In genomic region chr8:119196486-119197150, GRCm38 (mm10) we compare ENCODE assay signal across 9 mouse cellular contexts.
DNase-seq lines count a peak whose midpoint lies in the region; ATAC-seq and TF ChIP-seq lines count a peak whose summit lies in the region.
"Had no signal": no experiment of that assay in that cellular context is flagged by ENCODE, and none has a peak within 500 bp of the region (broad histone marks: within the 10 kb centered on the region; RNA-seq: fewer than 3 reads in every experiment).

No protein-coding gene starts in this region.

- H3K9me3 ChIP-seq in midbrain, embryonic 14.5 days (ENCODE audit: control insufficient read depth, low read length), result no peaks in the 10 kb centered on the region
- no peaks in the 10 kb centered on the region for H3K9me3 ChIP-seq in midbrain, embryonic 15.5 days
- no peaks in the 10 kb centered on the region; the same call in 1 of the 2 replicates for H3K9me3 ChIP-seq in heart, postnatal 0 days (replicated peaks; ENCODE audit: control insufficient read depth, low read length)
- no peaks in the 10 kb centered on the region for H3K9me3 ChIP-seq in kidney, embryonic 16.5 days (ENCODE audit: low read length)
- H3K9me3 ChIP-seq: liver, embryonic 15.5 days had no signal

- no peak overlapping the region for H3K4me3 ChIP-seq in midbrain, embryonic 14.5 days (replicated peaks; ENCODE audit: low read depth, low read length)
- H3K4me3 ChIP-seq in midbrain, embryonic 15.5 days, result no peak overlapping the region
- no peak overlapping the region for H3K4me3 ChIP-seq in heart, postnatal 0 days (ENCODE audit: low read depth, low read length)
- no peak overlapping the region for H3K4me3 ChIP-seq in kidney, embryonic 16.5 days (ENCODE audit: low read length)
- H3K4me3 ChIP-seq: liver, embryonic 15.5 days had no signal

- H3K4me2 ChIP-seq in midbrain, embryonic 14.5 days (ENCODE audit: low read length), result no peak overlapping the region
- H3K4me2 ChIP-seq in midbrain, embryonic 15.5 days, result no peak overlapping the region
- H3K4me2 ChIP-seq in heart, postnatal 0 days (ENCODE audit: low read depth, low read length), result no peak overlapping the region
- H3K4me2 ChIP-seq in kidney, embryonic 16.5 days (replicated peaks; ENCODE audit: low read depth, low read length), result no peak overlapping the region
- H3K4me2 ChIP-seq: liver, embryonic 15.5 days had no signal

- no peak overlapping the region for H3K9ac ChIP-seq in midbrain, embryonic 14.5 days (replicated peaks; ENCODE audit: low read length)
- no peak overlapping the region for H3K9ac ChIP-seq in midbrain, embryonic 15.5 days
- no peak overlapping the region for H3K9ac ChIP-seq in heart, postnatal 0 days (replicated peaks; ENCODE audit: low read depth, low read length)
- no peak overlapping the region for H3K9ac ChIP-seq in kidney, embryonic 16.5 days (replicated peaks; ENCODE audit: low read length)
- H3K9ac ChIP-seq: liver, embryonic 15.5 days had no signal

- H3K27ac ChIP-seq in midbrain, embryonic 14.5 days (replicated peaks; ENCODE audit: low read depth, low read length), result no peak overlapping the region
- H3K27ac ChIP-seq in midbrain, embryonic 15.5 days, result no peak overlapping the region
- no peak overlapping the region for H3K27ac ChIP-seq in heart, postnatal 0 days (ENCODE audit: low read depth)
- no peak overlapping the region for H3K27ac ChIP-seq in kidney, embryonic 16.5 days (ENCODE audit: low read length)
- H3K27ac ChIP-seq: liver, embryonic 15.5 days had no signal

- H3K4me1 ChIP-seq in midbrain, embryonic 14.5 days (ENCODE audit: control insufficient read depth, insufficient read depth, low read length), result no peaks in the 10 kb centered on the region
- H3K4me1 ChIP-seq in midbrain, embryonic 15.5 days, result peaks cover 3% of the 10 kb centered on the region; the same call in 1 of the 2 replicates
- H3K4me1 ChIP-seq in heart, postnatal 0 days (ENCODE audit: control insufficient read depth, insufficient read depth), result peaks cover 7% of the 10 kb centered on the region; the same call in 1 of the 2 replicates
- H3K4me1 ChIP-seq in kidney, embryonic 16.5 days (ENCODE audit: insufficient read depth, low read length), result no peaks in the 10 kb centered on the region
- H3K4me1 ChIP-seq: liver, embryonic 15.5 days had no signal

- no peak for TF ChIP-seq EP300 in heart, postnatal 0 days (IDR thresholded peaks at IDR 0.05; ENCODE audit: low read depth)

- no peaks in the 10 kb centered on the region for H3K36me3 ChIP-seq in midbrain, embryonic 14.5 days (ENCODE audit: control insufficient read depth, insufficient read depth, low read length)
- no peaks in the 10 kb centered on the region for H3K36me3 ChIP-seq in midbrain, embryonic 15.5 days (replicated peaks)
- H3K36me3 ChIP-seq in heart, postnatal 0 days (replicated peaks; ENCODE audit: control insufficient read depth, insufficient read depth, low read length), result no peaks in the 10 kb centered on the region
- no peaks in the 10 kb centered on the region for H3K36me3 ChIP-seq in kidney, embryonic 16.5 days (ENCODE audit: insufficient read depth, low read length)
- H3K36me3 ChIP-seq: liver, embryonic 15.5 days had no signal

- no peak for ATAC-seq in midbrain, embryonic 14.5 days (ENCODE audit: low FRiP score, low TSS enrichment)
- no peak for ATAC-seq in midbrain, embryonic 15.5 days (replicated peaks)
- ATAC-seq in heart, postnatal 0 days (ENCODE audit: insufficient read depth, low read depth), result peak; percentile 58
- no peak; the same call in 1 of the 2 replicates for ATAC-seq in kidney, embryonic 16.5 days (ENCODE audit: low FRiP score, low TSS enrichment)

- intact Hi-C loops in left cerebral cortex, postnatal 4 days (cut with DNase I), result no loop called here

- WGBS in midbrain, embryonic 14.5 days, result 79% methylated on average over 10 of the region's 10 CpGs
- 78% methylated on average over 10 of the region's 10 CpGs for WGBS in midbrain, embryonic 15.5 days
- 59% methylated on average over 10 of the region's 10 CpGs for WGBS in heart, postnatal 0 days
- WGBS in kidney, embryonic 16.5 days, result 76% methylated on average over 10 of the region's 10 CpGs

- H3K27me3 ChIP-seq in midbrain, embryonic 14.5 days (ENCODE audit: control insufficient read depth, insufficient read depth, low read length), result no peaks in the 10 kb centered on the region
- no peaks in the 10 kb centered on the region for H3K27me3 ChIP-seq in midbrain, embryonic 15.5 days (replicated peaks)
- no peaks in the 10 kb centered on the region for H3K27me3 ChIP-seq in heart, postnatal 0 days (ENCODE audit: control insufficient read depth, insufficient read depth, low read length)
- H3K27me3 ChIP-seq in kidney, embryonic 16.5 days (ENCODE audit: insufficient read depth, low read length), result no peaks in the 10 kb centered on the region
- H3K27me3 ChIP-seq: liver, embryonic 15.5 days had no signal

- TF ChIP-seq CTCF in heart, postnatal 0 days (IDR thresholded peaks at IDR 0.05; ENCODE audit: low read depth), result no peak

- peak; percentile 67 for DNase-seq in midbrain, embryonic 14.5 days
- peak; percentile 27 for DNase-seq in cerebellum, adult 11-12 months
- peak; percentile 63 for DNase-seq in heart, postnatal 0 days (ENCODE audit: low spot score)
- peak; percentile 63 for DNase-seq in left cerebral cortex, postnatal 4 days
- no peak for DNase-seq in B cell, adult 2 months
- DNase-seq in kidney, adult 18-20 months, result no peak

Comparison
In these comparisons a context has a peak if more than half of its experiments do, and no peak if none do; other contexts are left out.
1. DNase-seq: peak in midbrain, embryonic 14.5 days (single experiment), cerebellum, adult 11-12 months (single experiment), heart, postnatal 0 days (single experiment) and left cerebral cortex, postnatal 4 days (single experiment); none in B cell, adult 2 months (0 of 2) and kidney, adult 18-20 months (single experiment).